Mouse (Mus musculus) 3T3-L1 (cell line): Measurements from ENCODE around the gene Cyp2b9.
"Not testable (repeated sequence)": the region's sequence is repeated elsewhere in the genome, so short reads cannot be mapped to it uniquely, and the experiment has no call there.

Experiments used
- DNase-seq: peaks from one replicate; pipeline ENCODE4 v3.0.0-alpha.2; 2015; ENCODE audit warnings: low read depth, low spot score

Gene Cyp2b9

GRCm38 (mm10) chr7:26173111-26173510, at the start of gene Cyp2b9:
TSS of gene Cyp2b9 (plus strand) at chr7:26173411.
- not testable (repeated sequence) for DNase-seq

GRCm38 (mm10) chr7:26139623-26140022, 33.6 kb upstream of the Cyp2b9 start:
- DNase-seq = not testable (repeated sequence)

GRCm38 (mm10) chr7:26143657-26144056, 29.6 kb upstream of the Cyp2b9 start:
- not testable (repeated sequence) for DNase-seq

GRCm38 (mm10) chr7:26168765-26169536, 4.3 kb upstream of the Cyp2b9 start:
- not testable (repeated sequence) for DNase-seq

- DNase-seq = peak; percentile 3
Observed at GRCm38 (mm10) chr7:26201083-26201482, 27.9 kb downstream of the Cyp2b9 start.

- not testable (repeated sequence) for DNase-seq
Observed at GRCm38 (mm10) chr7:26260034-26260433, 86.8 kb downstream of the Cyp2b9 start, which contains the start of gene Vmn1r184. TSS of gene Vmn1r184 (plus strand) at chr7:26260334.
